Mouse (Mus musculus): ENCODE data around the gene Dlgap5.

Dlgap5 gene

DNA sequence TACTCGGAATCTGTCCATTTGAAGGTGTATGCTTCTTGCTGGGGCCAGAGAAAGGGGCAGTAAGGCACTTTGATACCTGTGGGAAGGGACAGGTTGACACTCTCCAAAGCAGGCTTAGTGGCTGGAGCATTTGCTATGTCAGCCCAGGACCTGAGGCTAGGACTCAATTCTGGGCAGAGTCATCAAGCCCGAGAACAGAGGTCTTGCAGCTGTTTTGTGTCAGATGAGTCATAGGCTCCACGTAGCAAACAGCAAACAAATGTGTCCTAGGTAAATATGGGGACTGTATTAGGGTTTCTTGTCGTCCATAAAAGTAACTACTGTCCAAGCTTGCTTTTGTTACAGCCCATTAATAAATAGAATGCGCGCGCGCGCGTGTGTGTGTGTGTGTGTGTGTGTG, 65.9 kb downstream of the Dlgap5 start:
- DNase-seq (ENCODE audit: low read depth, low spot score), result no peak

- no peak for DNase-seq (ENCODE audit: low read depth, low spot score)
These were observed 67.2 kb downstream of the Dlgap5 start for GRCm38 (mm10) chr14:47350974-47351373.

DNA sequence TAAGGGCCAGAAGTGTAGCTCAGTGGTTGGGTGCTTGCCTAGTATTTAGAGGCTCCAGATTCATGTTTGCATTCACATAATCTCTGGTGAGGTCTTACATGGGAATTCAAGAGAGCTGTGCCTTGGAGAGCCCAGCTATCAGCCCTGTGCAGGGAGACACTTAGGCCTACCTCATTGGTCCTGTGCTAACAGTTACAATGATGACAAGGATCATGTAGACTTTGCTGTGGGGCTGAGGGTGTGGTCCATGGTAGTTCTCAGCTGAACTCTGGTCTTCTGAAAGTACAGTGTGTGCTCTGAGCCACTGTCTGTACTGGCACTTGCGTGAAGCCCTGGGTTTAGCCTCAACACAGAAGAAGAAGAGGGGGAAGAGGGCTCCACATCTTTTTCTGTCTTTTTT, 71.5 kb downstream of the Dlgap5 start:
- no peak for DNase-seq (ENCODE audit: low read depth, low spot score)

GRCm38 (mm10) chr14:47341811-47342291, 76.4 kb downstream of the Dlgap5 start:
- no peak for DNase-seq (ENCODE audit: low read depth, low spot score)

- no peak for DNase-seq (ENCODE audit: low read depth, low spot score)
These were observed 77.8 kb downstream of the Dlgap5 start for GRCm38 (mm10) chr14:47340231-47340925.
